Mouse (Mus musculus) embryonic fibroblast, embryonic 13.5 days (primary cell): ENCODE results near the gene Ccdc15.

Experiments used
- CTCF ChIP-seq: IDR thresholded peaks from 2 replicates; pipeline ENCODE4 v1.5.1; 2011; ENCODE audit warnings: mild to moderate bottlenecking, control low read depth, low read length, moderate library complexity, borderline replicate concordance; ENCODE audit not compliant: insufficient read depth
- POLR2A ChIP-seq: IDR thresholded peaks from 2 replicates; pipeline ENCODE4 v1.6.1; 2011; ENCODE audit warnings: low read depth, mild to moderate bottlenecking, control low read depth, low read length, moderate library complexity

- TF ChIP-seq CTCF, result no peak
- no peak for TF ChIP-seq POLR2A
These were observed 15.3 kb upstream of the Ccdc15 start for GRCm38 (mm10) chr9:37363551-37363950.
